Mouse (Mus musculus) stomach, embryonic 16.5 days (tissue): ENCODE results near the gene Mroh8. TPM values are rescaled to one million over a fixed set of nuclear protein-coding genes. Genes with fewer than 3 reads are reported as not detected.
"Not testable (repeated sequence)": the region's sequence is repeated elsewhere in the genome, so short reads cannot be mapped to it uniquely, and the experiment has no call there.

Experiments used
- ATAC-seq: fragments of 200-750 bp; cut with Nextera tagmentation; 2 replicates; pipeline ENCODE4 v1.8.0; 2017; ENCODE audit warnings: moderate number of reproducible peaks, moderate TSS enrichment; ENCODE audit not compliant: insufficient read depth, low FRiP score
- H3K27ac ChIP-seq: fragments of 300-500 bp; sonication (generic); 2 replicates; pipeline ENCODE4 v1.5.1; 2014; ENCODE audit warnings: low read length
- H3K27me3 ChIP-seq: fragments of 300-500 bp; sonication (generic); 2 replicates; pipeline ENCODE4 v1.6.1; 2014; ENCODE audit warnings: low read length, control low read depth, mixed read lengths; ENCODE audit not compliant: control insufficient read depth, insufficient read depth
- H3K36me3 ChIP-seq: fragments of 300-500 bp; sonication (generic); 2 replicates; pipeline ENCODE4 v1.6.1; 2014; ENCODE audit warnings: low read length; ENCODE audit not compliant: control insufficient read depth, insufficient read depth
- H3K4me1 ChIP-seq: fragments of 300-500 bp; sonication (generic); 2 replicates; pipeline ENCODE4 v1.6.1; 2014; ENCODE audit warnings: low read length, control low read depth, mixed read lengths; ENCODE audit not compliant: control insufficient read depth, insufficient read depth
- H3K4me2 ChIP-seq: fragments of 300-500 bp; sonication (generic); 2 replicates; pipeline ENCODE4 v1.6.1; 2014; ENCODE audit warnings: low read depth, low read length, mixed read lengths
- H3K4me3 ChIP-seq: fragments of 300-500 bp; sonication (generic); replicated peaks from 2 replicates; pipeline ENCODE4 v1.5.1; 2014; ENCODE audit warnings: mild to moderate bottlenecking, low read length
- H3K9ac ChIP-seq: fragments of 300-500 bp; sonication (generic); 2 replicates; pipeline ENCODE4 v1.6.1; 2014; ENCODE audit warnings: low read length
- H3K9me3 ChIP-seq: fragments of 300-500 bp; sonication (generic); replicated peaks from 2 replicates; pipeline ENCODE4 v1.6.1; 2016; ENCODE audit warnings: low read length, control low read depth; ENCODE audit not compliant: control insufficient read depth
- WGBS: fragments of 180-500 bp; shearing (Covaris S2); extraction: QIAGEN DNeasy Blood & Tissue Kit; methylation state at CpG from one replicate; pipeline ENCODE4 v1.1.7; 2014; 5-methylcytosine and 5-hydroxymethylcytosine counted together
- polyA plus RNA-seq: library from polyadenylated mRNA; unstranded; fragments of >200 nt; fragmentation: Nextera tagmentation; extraction: Ambion mirVana; gene quantifications from 2 replicates; pipeline ENCODE4 v1.2.1, GENCODE M21; 2015

The Mroh8 gene
- polyA plus RNA-seq, 1 experiment from 2014 or later = 0.43 TPM

- Histone ChIP-seq H3K36me3 (peaks cover 4% of the 10 kb centered on the region; the same call in 1 of the 2 replicates), H3K9ac (no peak overlapping the region), H3K4me1 (no peaks in the 10 kb centered on the region), H3K27ac (no peak overlapping the region), H3K27me3 (no peaks in the 10 kb centered on the region), H3K4me3 (no peak overlapping the region), H3K4me2 (no peak overlapping the region), H3K9me3 (no peaks in the 10 kb centered on the region)
- ATAC-seq = peak; percentile 56; the same call in 1 of the 2 replicates
- WGBS = 35% methylated on average over 5 of the region's 5 CpGs
These were observed 109.2 kb downstream of the Mroh8 start for GRCm38 (mm10) chr2:157170166-157170565.

GRCm38 (mm10) chr2:157166371-157167080, 112.8 kb downstream of the Mroh8 start:
- Histone ChIP-seq H3K9me3 (no peaks in the 10 kb centered on the region), H3K27me3 (no peaks in the 10 kb centered on the region), H3K4me3 (no peak overlapping the region), H3K36me3 (0 out of 2 replicates have a peak, but pooled peaks cover 4% of the 10 kb centered on the region), H3K27ac (no peak overlapping the region), H3K4me1 (no peaks in the 10 kb centered on the region), H3K4me2 (no peak overlapping the region), H3K9ac (no peak overlapping the region)
- 94% methylated on average over 12 of the region's 12 CpGs for WGBS
- no peak for ATAC-seq

- not testable (repeated sequence) for H3K4me1 ChIP-seq, H3K27me3 ChIP-seq, H3K27ac ChIP-seq, H3K36me3 ChIP-seq, H3K4me3 ChIP-seq, H3K4me2 ChIP-seq, H3K9me3 ChIP-seq, H3K9ac ChIP-seq, ATAC-seq
These were observed 113.8 kb downstream of the Mroh8 start for GRCm38 (mm10) chr2:157165312-157166224.

GRCm38 (mm10) chr2:157164101-157164500, 115.2 kb downstream of the Mroh8 start:
- no peaks in the 10 kb centered on the region for H3K4me1 ChIP-seq
- 97% methylated on average over 2 of the region's 2 CpGs for WGBS
- H3K4me2 ChIP-seq = no peak overlapping the region
- no peak overlapping the region for H3K4me3 ChIP-seq
- peaks cover 10% of the 10 kb centered on the region; the same call in 1 of the 2 replicates for H3K36me3 ChIP-seq
- H3K9me3 ChIP-seq = no peaks in the 10 kb centered on the region
- no peak for ATAC-seq
- no peak overlapping the region for H3K9ac ChIP-seq
- no peak overlapping the region for H3K27ac ChIP-seq
- no peaks in the 10 kb centered on the region for H3K27me3 ChIP-seq

Other genes with a start within 250 kb of the Mroh8 start
- gene Soga1, start 200.3 kb downstream of the Mroh8 start, polyA plus RNA-seq = 2.1 and 2.6 TPM in 2 replicates
- gene Tldc2, start 192.5 kb downstream of the Mroh8 start, polyA plus RNA-seq = not detected in 2 replicates
- gene Samhd1, start 144.3 kb downstream of the Mroh8 start, polyA plus RNA-seq = 27.2 and 29.1 TPM in 2 replicates
- 17.6 and 20.2 TPM in 2 replicates for gene Rbl1, start 75.0 kb downstream of the Mroh8 start, polyA plus RNA-seq
- 341 and 347 TPM in 2 replicates for gene Rpn2, start 532 bp downstream of the Mroh8 start, polyA plus RNA-seq
- gene Ghrh, start 68.0 kb upstream of the Mroh8 start, polyA plus RNA-seq = 0.30 and 0.51 TPM in 2 replicates
- gene Manbal, start 88.0 kb upstream of the Mroh8 start, polyA plus RNA-seq = 76.3 and 78.0 TPM in 2 replicates
- 12.1 and 14.7 TPM in 2 replicates for gene Src, start 138.9 kb upstream of the Mroh8 start, polyA plus RNA-seq